Comparison of ENCODE assay signal across 15 mouse cellular contexts in genomic region chr3:154208479-154208878, GRCm38 (mm10).
"Had no signal": no experiment of that assay in that cellular context is flagged by ENCODE, and none has a peak within 500 bp of the region (broad histone marks: within the 10 kb centered on the region; RNA-seq: fewer than 3 reads in every experiment).

No protein-coding gene starts in this region.

- H3K4me2 ChIP-seq: neural tube, embryonic 15.5 days; stomach, embryonic 15.5 days had no signal

- DNase-seq: retina, postnatal 1 day; right cerebral cortex, adult 18-20 months; right cerebral cortex, postnatal 14 days; right cerebral cortex, postnatal 25 days; right cerebral cortex, postnatal 4 days; spleen, adult 18-20 months; thymus, adult 18-20 months; thymus, adult 2 months; thymus, postnatal 14 days; thymus, postnatal 25 days; thymus, postnatal 36 days; thymus, postnatal 4 days had no signal

- H3K27ac ChIP-seq: neural tube, embryonic 15.5 days; stomach, embryonic 15.5 days; stomach, postnatal 0 days had no signal

- H3K27me3 ChIP-seq: neural tube, embryonic 15.5 days; stomach, embryonic 15.5 days had no signal

- H3K4me3 ChIP-seq: neural tube, embryonic 15.5 days; stomach, embryonic 15.5 days had no signal

- H3K9ac ChIP-seq: neural tube, embryonic 15.5 days; stomach, embryonic 15.5 days had no signal

- H3K36me3 ChIP-seq: neural tube, embryonic 15.5 days; stomach, embryonic 15.5 days had no signal

- H3K9me3 ChIP-seq: neural tube, embryonic 15.5 days; stomach, embryonic 15.5 days had no signal

- H3K4me1 ChIP-seq: stomach, embryonic 15.5 days had no signal
